Mouse (Mus musculus) layer of hippocampus, adult 9-11 months (tissue): ENCODE data around the gene Gm20388.

Source experiments
- DNase-seq: peaks from one replicate; pipeline ENCODE4 v3.0.0; 2022

The Gm20388 gene

DNA sequence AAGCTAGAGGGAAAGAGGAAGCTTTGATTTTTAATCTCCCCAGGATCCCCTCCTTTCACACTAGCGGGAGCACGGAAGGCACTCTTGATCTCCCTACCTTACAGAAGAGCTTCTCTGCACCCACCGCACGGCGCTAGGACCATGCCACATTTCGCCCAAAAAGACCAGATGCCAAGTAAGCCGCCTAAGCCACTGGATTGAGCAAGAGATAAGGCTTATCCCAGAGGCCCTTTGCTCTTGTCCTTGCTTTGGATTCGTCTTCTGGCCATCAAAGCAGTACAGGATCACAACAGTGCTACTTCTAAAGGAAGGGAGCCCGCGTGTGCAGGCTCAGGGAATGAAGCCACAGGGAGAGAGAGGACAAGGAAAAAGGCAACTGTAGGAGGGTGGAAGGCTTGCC is 184.2 kb downstream of the Gm20388 start:
- no peak for DNase-seq

DNA sequence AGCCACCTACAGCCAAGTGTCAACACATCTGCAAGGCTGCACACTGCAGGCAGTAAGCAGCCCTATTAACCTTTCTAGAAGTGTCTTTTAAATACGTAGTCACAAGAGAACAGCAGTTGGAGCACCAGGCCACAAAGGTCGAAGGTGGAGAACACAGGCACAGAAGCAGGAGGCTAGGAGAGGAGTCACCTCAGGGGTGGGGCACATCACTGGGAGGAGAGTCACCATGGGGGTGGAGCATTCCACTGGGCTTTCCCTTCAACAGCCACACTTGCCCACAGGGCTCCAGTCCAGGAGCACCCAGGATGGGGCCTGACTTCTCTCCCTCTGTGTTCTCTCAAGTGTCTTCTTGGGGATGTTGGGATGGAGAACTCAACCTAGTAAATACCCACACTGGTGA is 185.8 kb downstream of the Gm20388 start:
- no peak for DNase-seq

DNA sequence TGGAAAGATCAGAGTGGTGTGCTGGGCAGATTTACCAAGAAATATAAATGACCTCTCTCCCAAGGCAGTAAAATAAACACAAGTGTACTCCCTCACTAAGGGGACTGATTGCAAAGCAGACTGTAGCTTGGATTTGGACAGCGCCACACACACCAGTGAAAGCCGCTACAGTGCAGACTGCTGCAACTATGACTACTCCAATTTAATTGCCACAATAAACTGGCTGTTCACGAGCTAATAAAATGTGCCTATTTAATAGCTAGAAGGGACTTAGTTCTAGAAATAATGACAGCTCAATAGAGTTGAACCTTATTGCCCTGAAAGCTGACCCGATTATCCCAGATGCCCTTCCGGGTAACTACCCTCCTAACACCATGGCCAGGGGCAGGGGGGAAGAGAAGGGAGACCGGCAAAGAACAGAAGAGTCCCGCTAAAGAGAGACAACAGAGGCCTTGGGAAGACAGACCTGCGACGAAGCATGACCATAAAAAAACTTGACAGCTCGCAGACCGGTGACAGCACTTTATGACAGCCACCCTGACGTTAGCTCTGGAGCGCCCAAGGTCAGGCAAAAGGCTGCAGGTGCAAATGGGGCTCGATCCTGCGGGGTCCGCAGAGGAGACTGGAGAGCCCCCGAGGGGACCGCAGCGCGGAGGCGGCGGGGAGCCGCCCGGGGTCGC is 189.9 kb downstream of the Gm20388 start:
- DNase-seq, result no peak

DNA sequence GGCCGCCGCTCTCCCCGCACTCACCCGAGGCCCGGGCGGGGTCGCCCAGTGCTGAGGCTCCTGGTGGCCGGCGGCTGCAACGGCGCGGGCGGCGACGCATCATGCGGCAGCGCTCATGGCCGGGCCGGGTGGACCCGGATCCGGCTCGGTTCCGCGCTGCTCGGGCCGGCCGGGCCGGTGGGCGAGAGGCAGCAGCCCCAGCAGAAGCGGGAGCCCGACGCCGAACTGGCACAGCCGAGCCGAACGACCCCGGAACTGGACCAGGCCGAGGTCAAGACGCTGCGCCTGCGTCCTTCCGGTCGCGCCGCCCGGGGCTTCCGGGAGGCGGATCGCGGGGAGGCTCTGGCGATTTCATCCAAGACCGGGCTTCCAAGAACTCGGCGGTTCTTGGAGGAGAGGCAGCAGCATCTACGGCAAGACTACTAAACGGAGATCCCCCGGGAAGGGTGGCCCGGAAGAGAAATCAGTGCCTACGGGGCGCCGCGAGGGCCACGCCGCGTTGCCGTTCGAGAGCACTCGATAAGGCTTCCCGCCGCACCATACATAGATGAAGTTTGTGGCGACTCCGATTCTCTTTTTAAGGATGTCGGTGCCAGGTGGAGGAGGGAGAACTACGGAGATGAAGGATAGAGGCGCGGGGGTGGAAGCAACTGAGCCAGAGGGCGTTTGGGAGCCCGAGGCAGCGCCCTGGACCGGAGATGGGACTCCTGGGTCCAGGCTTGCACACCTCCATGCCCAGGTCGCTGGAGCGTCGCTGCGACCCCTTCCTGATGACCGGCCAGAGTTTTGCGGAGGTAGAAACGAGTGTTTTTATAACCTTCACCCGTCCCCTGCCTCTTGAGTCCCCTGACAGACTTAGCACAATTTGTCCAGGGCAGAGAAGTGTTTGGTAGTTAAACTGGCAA is 190.7 kb downstream of the Gm20388 start, which contains the start of gene Zdhhc7:
TSS of gene Zdhhc7 (minus strand) at position 415 of the 905 bp plus-strand sequence.
- peak; percentile 78 for DNase-seq

DNA sequence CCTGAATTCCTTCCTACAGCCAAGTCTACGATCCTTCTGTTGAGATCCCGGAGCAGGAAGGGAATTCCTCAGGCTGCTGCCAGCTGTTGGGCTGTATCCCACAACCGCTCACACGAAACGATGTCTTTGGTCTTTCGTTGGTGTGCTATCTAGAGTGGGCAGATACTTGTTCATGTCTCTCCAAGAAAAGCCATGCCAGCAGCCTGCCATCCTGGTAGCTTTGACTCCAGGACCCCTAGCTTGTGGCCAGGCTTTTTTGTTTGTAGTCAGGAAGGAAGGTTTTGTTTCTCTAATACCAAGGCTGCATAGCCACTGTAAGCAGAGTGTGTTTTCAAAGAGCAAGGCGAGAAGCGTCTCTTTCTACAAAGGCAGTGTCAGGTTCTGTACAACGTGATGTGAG is 193.3 kb downstream of the Gm20388 start:
- DNase-seq, result no peak

DNA sequence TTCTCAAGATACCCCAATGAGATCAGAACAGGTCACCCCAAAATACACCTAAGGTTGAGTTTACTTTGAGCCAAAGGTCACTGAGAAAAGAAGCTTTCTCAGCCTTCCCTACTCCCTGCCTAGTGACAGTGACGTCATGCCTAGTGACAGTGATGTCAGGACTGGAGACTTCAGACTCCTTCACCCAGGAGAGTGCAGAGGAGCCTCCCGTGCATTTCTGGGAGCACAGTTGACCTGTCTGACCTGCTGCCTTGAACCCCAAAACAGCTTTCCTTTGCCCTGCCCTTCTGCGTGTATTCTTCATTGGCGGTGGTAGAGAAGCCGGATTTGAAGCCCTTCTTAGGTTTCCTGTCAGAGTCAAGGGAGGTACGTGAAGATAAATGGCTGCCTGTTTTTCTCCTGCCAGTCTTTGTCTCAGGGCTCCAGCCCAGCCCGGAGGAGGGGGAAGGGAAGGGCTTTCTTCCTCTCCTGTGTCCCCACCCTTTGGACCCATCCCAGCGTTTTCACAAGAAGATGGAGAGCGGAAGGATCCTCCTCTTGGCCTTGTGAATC is 194.2 kb downstream of the Gm20388 start:
- no peak for DNase-seq

DNA sequence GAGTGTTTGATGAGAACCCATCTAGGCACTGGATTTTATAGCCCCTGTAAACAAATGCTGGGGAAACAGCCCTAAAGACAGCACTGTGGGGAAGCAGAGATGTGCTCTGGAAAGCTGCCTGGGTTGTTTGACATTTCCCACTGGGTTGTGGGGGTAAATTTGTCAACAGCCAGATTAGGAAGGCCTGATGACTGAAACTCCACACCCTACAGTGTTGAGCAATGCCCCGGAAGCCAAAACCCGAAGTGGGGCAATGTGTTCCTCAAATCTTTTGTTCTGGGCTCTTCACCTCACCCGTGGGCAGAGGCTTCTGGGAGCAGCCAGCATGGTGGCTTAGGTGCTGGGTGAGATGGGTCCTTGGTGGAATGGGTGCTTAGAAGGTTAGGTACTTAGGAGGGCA is 198.5 kb downstream of the Gm20388 start:
- peak; percentile 64 for DNase-seq

DNA sequence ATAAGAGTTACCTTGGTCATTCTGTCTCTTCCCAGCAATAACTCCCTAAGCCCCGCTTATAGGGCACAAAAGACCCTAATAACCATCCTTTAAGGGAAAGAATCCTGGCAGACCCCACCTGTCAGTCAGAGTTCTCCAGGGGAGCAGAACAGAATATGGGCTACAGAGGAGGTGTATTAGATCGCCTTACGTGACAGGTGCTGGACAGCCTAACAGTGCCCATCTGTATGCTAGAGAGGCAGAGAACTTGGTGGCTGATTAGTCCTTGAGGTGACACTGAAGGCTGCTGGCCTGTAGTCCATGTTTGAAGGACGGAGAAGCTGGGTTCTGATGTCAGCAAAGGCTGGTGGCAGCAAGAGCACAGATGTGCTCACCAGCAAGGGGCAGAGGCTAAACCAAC is 200.3 kb downstream of the Gm20388 start:
- DNase-seq, result no peak

DNA sequence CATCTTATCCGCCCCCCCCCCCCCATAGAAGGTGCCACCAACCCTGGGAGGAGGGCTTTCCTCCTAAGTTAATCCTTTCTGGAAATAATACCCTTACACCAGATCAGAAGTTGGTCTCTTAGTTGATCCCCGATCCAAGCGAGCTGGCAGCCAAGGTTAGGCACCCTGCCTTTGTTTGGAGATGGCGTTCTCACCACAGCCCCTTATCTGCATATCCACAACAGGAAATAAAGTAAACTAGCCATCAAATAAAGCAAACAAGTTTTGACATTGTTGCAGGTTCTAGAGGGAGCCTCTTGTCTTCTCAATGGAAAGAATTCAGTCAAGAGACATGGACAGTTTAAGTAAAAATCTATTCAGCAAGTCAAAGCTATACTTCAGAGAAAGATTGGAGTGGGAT is 200.7 kb downstream of the Gm20388 start:
- DNase-seq, result no peak

DNA sequence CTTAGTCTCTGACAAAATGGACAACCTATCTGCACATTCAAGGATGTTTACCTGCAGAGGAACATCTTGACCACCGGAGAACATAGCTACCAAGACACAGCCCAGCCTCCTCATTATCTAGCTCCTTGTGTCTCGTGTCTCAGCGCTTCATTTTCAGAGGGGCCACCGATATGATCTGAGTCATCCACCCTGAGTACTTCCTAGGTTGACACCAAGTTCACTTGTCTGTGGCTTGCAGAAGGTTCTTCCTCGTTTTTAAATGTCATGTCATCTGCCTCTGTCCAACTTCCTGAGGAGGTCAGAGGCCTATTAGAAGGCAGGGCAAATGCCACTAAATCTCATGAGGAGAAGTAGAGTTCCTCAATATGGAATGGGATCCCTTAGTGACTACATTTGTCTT is 201.9 kb downstream of the Gm20388 start:
- no peak for DNase-seq

DNA sequence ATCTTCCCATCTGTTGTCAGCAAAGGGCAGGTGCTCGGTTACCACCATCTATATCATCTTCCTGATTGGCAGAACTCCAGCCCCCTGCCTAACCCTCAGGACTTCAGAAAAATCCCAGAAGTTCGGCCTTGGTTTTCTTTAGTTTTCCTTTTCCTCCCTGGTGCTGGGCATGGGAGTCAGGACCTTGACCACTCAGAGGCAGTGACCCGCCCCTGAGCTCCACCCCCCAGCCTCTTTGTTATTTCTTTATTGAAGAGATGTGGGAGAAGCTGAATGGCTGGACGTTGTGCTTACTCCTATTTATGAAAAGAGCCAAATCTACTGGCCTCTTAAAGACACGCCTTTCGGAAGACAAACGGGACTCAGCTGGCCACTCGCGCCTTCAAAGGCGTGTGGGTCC is 202.7 kb downstream of the Gm20388 start:
- DNase-seq, result peak; percentile 49

DNA sequence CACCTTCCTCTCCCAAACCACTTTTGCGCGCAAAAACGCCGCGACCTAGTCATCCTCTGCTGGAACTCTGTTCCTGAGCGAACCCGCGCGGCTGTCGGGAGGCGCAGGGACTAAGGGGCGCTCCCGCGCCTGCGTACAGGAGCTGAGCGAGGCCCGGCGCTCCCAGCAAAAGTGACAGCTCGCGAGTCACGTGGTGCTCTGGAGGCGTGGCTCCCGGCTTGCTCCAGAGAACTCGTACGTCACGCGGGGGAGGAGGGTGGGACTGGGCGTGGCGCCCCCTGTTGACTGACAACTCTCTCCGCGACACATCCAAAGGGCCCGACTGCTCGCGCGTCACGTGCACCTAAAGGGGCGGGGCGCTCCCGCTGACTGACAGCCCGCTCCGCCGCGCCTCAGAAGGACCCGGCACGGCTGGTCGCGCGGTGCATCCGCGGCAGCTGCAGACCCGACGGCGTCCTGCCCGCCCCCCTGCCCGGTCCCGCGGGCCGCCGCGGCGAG is 203.2 kb downstream of the Gm20388 start, which contains the start of gene 6430548M08Rik:
TSS of gene 6430548M08Rik (plus strand) at position 395 of the 498 bp plus-strand sequence.
- peak; percentile 100 for DNase-seq

DNA sequence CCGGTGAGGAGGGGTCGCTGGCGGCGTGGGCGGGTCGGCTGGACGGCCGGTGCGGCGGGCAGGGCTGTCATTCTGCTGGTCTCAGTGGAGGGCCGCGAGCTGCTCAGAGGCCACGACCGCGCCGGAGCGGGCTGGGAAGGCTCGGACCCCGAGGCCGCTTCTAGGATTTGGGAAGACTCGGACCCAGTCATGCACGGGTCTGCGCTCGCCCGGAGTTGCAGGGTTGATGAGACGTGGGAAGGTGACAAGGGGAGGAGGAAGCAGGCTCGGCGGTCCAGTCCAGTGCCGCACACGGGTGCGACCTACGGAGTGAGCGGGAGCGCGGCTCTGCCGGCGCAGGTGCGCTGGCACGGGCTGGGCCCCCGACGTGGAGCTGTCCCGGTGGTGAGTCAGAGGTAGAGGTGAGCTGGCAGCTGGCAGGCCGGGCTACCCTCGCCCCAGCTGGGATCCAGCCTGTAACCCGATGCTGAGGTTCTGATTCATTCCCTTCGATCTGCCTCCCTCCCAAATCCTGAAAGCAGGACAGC is 203.7 kb downstream of the Gm20388 start:
- no peak for DNase-seq

DNA sequence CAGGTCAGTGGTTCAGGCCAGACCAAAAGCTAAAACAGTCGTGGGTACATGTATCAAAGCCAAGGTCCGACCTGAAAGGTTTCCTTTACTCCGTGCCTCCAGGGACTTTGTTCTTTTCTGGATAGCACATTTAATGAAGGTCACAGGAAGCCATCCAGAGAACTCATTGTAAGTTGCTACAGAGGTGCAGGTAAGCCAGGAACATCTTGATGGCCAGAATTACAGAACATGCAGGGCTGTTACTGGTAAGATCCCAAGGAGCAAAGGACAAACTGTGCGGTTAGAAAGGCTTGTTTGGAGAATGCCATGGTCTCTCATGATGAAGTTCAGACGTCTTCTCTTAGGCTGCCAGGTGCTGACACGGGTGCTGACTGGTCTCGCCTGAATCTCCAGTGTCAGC is 206.0 kb downstream of the Gm20388 start:
- DNase-seq, result no peak

DNA sequence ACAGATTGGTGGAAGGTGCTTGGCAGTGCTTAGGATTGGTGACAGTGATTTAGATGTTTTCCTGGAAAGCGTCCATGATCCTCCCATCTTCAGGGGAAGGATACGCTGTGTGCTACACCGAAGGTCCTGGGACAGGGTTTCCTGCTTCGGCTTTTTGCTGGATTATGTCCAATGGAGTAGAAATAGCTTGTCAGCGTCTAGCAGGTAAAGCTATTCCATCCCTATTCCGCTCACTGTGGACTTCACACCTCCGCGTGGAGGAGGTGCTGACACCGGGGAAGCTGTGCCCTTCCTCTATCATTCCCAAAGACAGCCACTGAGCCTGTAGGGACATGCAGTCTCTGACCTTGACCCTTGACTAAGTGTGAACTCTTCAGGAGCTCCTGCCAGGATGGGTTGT is 207.5 kb downstream of the Gm20388 start:
- no peak for DNase-seq

DNA sequence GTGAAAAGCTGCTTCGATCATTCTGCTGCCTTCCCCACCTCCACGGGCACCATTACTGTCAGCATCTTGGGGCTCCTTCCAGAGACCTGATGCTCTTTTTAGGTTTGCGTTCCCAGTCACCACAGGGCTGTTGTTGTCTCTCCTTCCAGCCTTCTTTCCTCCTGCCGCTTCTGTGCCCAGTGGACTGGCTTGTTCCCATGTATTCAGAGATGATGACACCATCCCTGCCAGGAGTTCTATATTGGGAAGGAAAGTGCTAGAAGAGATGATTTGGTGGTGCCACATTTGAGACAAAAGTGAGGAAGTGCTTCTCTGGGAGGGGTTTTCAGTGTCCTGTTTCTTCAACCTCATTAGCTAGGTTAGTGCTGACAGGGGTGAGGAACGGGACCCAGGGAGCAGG is 208.2 kb downstream of the Gm20388 start:
- DNase-seq, result no peak

DNA sequence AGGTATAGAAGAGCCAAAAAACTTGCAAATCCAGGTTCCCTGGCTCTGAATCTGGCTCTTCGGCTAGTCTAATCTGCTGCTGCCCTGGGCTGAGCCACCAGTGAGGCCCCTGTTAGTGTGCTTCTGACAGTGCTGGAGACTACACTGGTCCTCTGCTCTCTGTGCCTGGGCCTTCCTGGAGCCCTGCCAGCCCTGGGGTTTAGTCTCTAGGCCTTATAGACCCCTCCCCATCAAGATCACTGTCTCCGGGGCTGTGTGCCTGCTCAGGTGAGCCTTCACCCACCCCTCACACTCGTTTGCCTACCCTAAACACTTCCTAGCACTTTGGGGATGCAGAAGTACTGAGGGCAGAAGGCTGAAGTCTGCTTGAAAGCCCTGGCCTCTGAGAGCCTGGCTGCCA is 208.8 kb downstream of the Gm20388 start:
- DNase-seq, result no peak

DNA sequence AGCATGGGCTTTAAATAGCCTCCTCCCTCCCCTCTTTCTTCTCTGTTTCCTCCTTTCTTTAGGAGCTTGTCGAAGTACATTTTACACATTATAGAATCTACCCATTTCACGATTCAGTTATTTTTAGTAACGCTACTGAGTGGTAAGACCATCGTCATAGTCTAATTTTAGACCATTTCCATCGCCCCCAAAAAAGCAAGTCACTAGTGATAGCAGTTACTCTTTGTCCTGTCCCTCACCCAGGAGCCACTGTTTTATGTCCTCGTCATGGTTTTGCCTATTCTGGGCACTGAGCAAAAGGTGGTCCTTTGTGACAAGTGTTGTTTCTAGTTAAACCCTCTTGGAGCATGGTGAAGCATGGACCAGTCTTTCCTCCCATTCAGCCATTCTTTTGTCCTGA is 209.3 kb downstream of the Gm20388 start:
- DNase-seq, result no peak

DNA sequence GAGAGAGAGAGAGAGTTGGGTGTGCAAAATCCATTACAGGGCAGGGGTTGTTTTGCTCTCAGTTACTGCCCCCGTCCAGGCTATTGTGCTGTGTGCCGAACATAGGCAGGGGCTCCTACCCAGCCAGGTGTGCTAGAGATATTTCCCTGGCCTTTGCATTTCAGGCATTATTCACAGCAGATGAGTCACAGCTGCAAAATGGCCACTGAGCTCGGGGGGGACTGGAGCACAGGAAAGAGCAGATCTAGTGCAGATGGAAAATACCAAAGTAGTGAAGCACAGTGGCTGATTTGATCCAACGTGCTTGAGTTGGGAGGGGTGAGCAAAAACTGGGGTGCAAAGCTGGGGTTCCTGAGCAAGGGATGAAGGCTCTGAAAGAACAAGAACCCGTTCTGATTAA is 210.3 kb downstream of the Gm20388 start:
- no peak for DNase-seq

DNA sequence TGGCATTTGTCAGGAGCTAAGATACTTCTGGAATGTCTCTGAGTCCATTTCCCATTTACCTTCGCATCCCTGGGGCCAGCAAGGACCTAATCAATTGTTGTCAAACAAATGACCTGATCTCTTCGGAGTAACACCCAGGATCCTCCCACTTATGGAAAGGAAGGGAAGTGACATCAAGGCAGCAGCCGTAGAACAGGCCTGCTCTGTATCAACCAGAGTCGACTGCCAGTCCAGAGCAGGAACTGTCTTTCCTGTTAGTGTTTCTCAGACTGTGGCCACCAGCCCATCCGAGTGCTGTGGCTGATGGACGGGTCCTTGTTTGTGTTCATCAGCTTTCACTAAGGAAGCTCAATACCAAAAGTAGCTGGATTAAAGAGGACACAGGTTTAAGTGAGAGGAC is 213.6 kb downstream of the Gm20388 start:
- DNase-seq, result no peak

DNA sequence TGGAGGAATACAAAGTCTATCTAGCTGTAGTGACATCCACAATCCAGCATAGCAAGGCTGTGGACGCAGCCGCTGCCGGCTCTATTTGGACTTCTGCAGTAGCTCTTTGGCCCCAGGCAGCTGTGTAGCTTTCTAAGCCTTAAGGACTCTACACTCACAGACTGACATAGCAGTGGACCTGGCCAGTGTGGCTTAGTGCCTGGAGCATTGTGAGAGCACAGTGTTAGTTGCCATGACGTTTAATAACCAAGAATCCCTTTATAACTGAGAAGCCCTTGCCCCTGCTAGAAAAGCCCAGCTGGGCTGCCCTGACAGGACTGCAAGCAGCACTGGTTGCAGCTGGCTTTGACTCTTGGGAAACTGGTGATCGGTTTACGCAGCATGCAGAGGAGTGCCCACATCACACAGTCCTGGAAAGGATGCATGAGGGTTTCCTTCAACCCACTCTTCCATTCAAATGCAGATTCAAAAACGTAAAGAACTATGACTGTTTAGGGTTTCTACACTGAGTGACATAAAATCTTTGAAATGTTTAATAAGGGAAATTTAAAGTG is 214.3 kb downstream of the Gm20388 start:
- no peak for DNase-seq

DNA sequence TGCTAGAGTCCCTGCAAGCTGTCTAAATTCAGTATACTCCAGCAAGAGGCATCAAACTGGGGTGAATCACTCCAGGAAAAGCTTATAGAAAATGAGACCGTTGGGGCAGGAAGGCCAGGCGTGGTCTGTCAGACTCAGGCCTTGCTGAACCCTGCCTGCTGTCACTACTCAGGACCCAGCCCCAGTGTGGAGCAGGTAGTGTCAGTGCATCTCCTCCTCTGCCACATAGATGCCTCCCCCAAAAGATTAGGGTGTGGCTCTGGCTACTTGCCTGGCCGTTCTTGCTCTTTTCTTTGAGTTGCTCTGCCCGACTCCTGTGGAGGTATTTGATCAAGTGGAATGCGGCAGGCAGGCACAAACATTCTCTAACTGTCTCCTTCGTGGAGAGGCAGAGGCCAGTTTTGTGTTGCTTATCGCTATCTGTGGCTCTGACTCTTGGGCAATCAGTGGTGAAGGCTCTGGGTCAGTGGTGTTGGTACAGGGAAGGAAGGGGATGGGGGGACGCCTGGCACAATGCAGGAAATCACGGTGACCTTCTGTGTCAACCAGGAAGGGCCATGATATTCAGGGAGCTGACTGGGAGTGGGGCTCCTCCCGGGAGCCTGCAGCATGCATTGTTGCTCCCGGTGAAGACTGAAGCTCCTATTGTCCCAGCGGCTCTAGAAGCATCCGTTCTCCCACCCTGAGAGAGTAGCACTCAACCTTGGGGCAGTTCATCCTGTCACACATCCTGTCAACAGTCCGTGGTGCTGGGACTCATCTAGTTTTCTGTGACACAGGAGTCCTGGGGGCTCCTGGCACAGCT is 215.9 kb downstream of the Gm20388 start:
- no peak for DNase-seq
